Mouse (Mus musculus) bone marrow macrophage, adult 2 months (primary cell): ENCODE results near the gene Bco1.

ENCODE experiments used
- CTCF ChIP-seq: IDR thresholded peaks from 2 replicates; pipeline ENCODE4 v1.5.1; 2012; ENCODE audit warnings: low read depth, mild to moderate bottlenecking, low read length, moderate library complexity
- POLR2A ChIP-seq: IDR thresholded peaks from 2 replicates; pipeline ENCODE4 v1.6.1; 2012; ENCODE audit warnings: mild to moderate bottlenecking, low read depth, low read length, borderline replicate concordance

DNA sequence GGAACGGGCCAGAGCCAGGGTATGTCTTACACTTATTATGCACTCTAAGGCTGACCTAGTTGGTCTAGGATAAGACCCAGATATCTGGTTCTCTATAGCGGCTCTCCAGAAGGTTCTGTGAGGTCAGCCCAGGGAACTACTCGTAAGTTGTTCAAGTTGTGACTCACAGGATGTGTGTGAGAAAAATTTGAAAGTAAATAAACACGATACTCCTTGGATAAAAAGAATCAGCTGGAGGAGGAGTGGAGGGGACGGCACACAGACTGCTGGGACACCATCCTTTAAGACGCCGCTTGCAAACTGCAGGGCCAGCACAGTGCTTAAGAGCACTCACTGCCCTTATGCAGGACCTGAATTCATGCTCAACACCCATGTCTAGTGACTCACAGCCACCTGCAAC is 81.6 kb downstream of the Bco1 start:
- TF ChIP-seq CTCF, result no peak
- TF ChIP-seq POLR2A, result no peak
